Mouse (Mus musculus): ENCODE measurements around the gene Tpbg.

DNA sequence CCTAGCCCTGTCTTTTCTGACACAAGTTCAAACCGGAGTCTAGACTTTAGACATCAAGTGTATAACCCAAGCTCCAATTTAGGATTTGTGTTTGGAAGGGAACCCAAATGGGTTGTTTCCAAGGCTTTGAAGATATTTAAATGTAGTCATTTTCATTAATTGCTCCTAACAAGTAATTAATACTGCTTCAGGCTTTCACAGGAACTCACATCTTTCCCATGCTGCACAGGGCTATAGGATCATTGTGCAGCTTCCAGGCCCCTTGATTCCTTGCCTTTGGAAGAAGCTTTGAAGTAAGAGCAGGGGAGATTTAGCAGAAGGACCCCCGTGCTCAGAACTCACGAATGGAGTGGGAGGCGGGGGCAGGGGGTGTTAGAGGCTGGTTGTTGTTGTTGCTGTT, 18.9 kb downstream of the Tpbg start:
- TF ChIP-seq CTCF (IDR thresholded peaks at IDR 0.05; ENCODE audit: borderline replicate concordance, insufficient read depth, low read depth, low read length) = no peak
- no peak for TF ChIP-seq POLR2A (IDR thresholded peaks at IDR 0.05; ENCODE audit: borderline replicate concordance, insufficient read depth, low read length)

Data from cerebellum, adult 2 months (tissue).